Mouse (Mus musculus) layer of hippocampus, adult 8-10 months (tissue): ENCODE data around the gene Gm379. TPM values are rescaled to one million over a fixed set of nuclear protein-coding genes. Genes with fewer than 3 reads are reported as not detected.

Experiments
- DNase-seq, 2 experiments: peaks; one replicate each; pipeline ENCODE4 v3.0.0; 2022; ENCODE audit warnings: low spot score in 2 of 2
- total RNA-seq, 4 experiments: library from RNA; stranded (reverse); gene quantifications; 2 replicates each; pipeline ENCODE4 v1.2.4; 2022

Gm379 gene
- total RNA-seq, result not detected

DNA sequence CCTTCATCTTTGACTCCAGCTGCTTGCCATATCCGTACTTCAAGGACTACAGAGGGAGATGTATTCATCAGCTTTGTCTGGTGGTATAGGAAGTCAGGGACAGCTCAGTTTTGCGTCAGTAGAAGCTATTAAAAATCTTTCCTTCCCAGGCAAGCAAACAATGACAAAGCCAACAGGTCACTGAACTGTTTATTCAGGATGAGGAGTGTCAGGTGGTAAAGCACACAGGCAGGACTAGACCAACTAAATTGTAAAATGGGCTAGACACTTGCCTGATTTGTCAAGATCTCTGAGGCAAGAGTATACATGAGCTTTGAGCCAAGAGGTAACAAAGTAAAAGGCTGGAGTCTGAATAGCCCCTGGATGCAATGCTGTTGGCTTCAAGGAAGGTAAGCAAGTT lies at the start of gene Gm379:
Gm379 (minus strand) TSS at position 7 of the 400 bp plus-strand sequence.
- no peak for DNase-seq

GRCm38 (mm10) chrX:108704312-108704711 lies 39.6 kb upstream of the Gm379 start:
- no peak for DNase-seq

DNA sequence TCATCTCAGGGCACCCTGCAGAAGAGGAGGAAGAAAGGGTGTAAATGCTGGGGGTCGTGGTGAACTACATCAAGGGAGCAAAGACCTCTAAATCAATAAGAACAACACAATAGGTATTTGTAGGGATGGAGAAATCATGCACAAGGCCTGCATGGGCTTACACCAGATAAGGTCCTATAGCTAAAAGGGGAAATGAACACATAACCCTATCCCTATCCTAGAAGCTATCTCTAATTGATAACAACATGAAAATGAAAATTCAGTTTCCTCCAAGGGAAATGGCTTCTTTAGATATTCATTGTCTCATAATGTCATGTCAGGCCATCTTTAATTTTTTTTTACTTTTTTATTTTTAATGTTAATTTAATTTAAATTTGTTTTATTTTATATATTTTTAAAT lies 4.2 kb upstream of the Gm379 start:
- DNase-seq, result no peak

DNA sequence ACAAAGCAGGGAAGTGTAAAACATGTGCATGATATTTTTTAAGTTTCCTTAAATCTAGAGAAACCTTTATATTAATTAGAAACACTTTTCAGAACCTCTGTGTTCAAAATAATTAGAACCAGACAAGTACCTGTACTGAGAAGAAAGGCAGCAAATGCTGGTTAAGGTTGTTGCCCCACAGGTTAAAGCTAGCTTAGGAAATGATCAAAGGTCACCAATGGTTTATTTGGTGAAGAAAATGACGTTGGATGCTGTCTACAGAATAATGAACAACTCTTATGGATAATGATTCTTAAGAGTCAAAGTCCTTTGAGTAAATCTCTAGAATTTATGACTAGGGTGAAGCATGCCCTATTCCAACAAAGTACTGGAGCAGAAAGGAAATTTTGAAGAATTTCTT lies 42.7 kb downstream of the Gm379 start:
- no peak for DNase-seq

GRCm38 (mm10) chrX:108620886-108621285 lies 43.8 kb downstream of the Gm379 start:
- no peak for DNase-seq

Other genes with a start within 250 kb of the Gm379 start
- gene Brwd3, start 169.5 kb upstream of the Gm379 start, total RNA-seq, result 10 to 100 TPM; 10.7 to 15.0 (median 13.2) TPM